Mouse (Mus musculus) C2C12 (cell line): ENCODE measurements around the gene Stk31. TPM values are rescaled to one million over a fixed set of nuclear protein-coding genes. Genes with fewer than 3 reads are reported as not detected.
"Not testable (repeated sequence)": the region's sequence is repeated elsewhere in the genome, so short reads cannot be mapped to it uniquely, and the experiment has no call there.

Source experiments
- H3K27me3 ChIP-seq: one replicate; pipeline ENCODE4 v1.6.1; 2011; ENCODE audit not compliant: control insufficient read depth, insufficient read depth, insufficient read length
- H3K36me3 ChIP-seq: one replicate; pipeline ENCODE4 v1.6.1; 2011; ENCODE audit not compliant: control insufficient read depth, insufficient read depth
- H3K4me3 ChIP-seq: one replicate; pipeline ENCODE4 v1.5.1; 2011; ENCODE audit warnings: mild to moderate bottlenecking, control low read depth; ENCODE audit not compliant: poor library complexity, insufficient read depth, severe bottlenecking
- H3K79me2 ChIP-seq: one replicate; pipeline ENCODE4 v1.6.1; 2011; ENCODE audit not compliant: control insufficient read depth, insufficient read depth
- H3K79me3 ChIP-seq: one replicate; pipeline ENCODE4 v1.6.1; 2011; ENCODE audit warnings: low read depth, control low read depth
- H3ac ChIP-seq: one replicate; pipeline ENCODE3; 2011; ENCODE audit warnings: low read depth; ENCODE audit not compliant: control insufficient read depth, insufficient read length
- CEBPB ChIP-seq: IDR thresholded peaks from one replicate; pipeline ENCODE4 v1.6.1; 2011; ENCODE audit warnings: low read depth, mild to moderate bottlenecking, control low read depth, moderate library complexity
- CTCF ChIP-seq: IDR thresholded peaks from one replicate; pipeline ENCODE4 v1.5.1; 2011; ENCODE audit not compliant: control insufficient read depth, insufficient read depth, insufficient read length
- FOSL1 ChIP-seq: IDR thresholded peaks from one replicate; pipeline ENCODE4 v1.8.0; 2011; ENCODE audit warnings: mild to moderate bottlenecking, low read length; ENCODE audit not compliant: poor library complexity, insufficient read depth, severe bottlenecking
- MAX ChIP-seq: IDR thresholded peaks from one replicate; pipeline ENCODE4 v1.6.1; 2011; ENCODE audit warnings: mild to moderate bottlenecking, control low read depth
- MYOD1 ChIP-seq: IDR thresholded peaks from one replicate; pipeline ENCODE4 v1.6.1; 2011; ENCODE audit warnings: low read depth; ENCODE audit not compliant: control insufficient read depth, insufficient read length
- MYOG ChIP-seq: IDR thresholded peaks from one replicate; pipeline ENCODE4 v1.6.1; 2011; ENCODE audit not compliant: control insufficient read depth, insufficient read length; ENCODE audit errors: extremely low read depth
- USF1 ChIP-seq: IDR thresholded peaks from one replicate; pipeline ENCODE4 v1.6.1; 2011; ENCODE audit warnings: low read depth, mild to moderate bottlenecking, control low read depth, moderate library complexity
- polyA plus RNA-seq: library from polyadenylated mRNA; unstranded; fragments of >200 nt; fragmentation: generic; extraction: Trizol; gene quantifications from one replicate; pipeline ENCODE4 v1.2.1, GENCODE M21; 2012; ENCODE audit warnings: missing spikeins

The Stk31 gene
- polyA plus RNA-seq, 1 experiment, result not detected

DNA sequence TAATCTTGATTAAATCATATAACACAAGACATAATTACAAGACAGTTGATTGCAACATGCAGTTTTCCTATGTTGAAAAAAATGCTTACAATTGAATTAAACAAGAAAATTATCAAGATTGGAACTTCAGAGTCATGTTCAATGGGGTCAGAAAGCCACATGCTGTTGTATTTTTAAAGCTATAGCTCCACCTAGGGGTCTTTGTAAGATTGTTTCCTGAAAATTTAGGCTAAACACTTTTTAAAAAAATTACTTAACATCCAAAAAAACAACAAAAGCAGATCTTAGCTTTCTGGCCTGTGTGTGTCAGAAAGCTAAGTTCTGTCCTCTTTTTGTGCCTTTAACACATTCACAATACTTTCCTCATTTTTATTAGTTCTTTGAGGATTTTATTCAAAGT lies 3.0 kb downstream of the Stk31 start:
- TF ChIP-seq FOSL1 (no peak), CEBPB (no peak), MYOD1 (no peak), CTCF (no peak), USF1 (no peak), MYOG (no peak), MAX (no peak)
- Histone ChIP-seq H3K36me3 (no peaks in the 10 kb centered on the region), H3K4me3 (no peak overlapping the region), H3K79me2 (no peaks in the 10 kb centered on the region), H3ac (no peak overlapping the region), H3K79me3 (no peaks in the 10 kb centered on the region), H3K27me3 (no peaks in the 10 kb centered on the region)

GRCm38 (mm10) chr6:49410830-49411229 lies 15.4 kb downstream of the Stk31 start:
- Histone ChIP-seq H3K79me3 (no peaks in the 10 kb centered on the region), H3K4me3 (no peak overlapping the region), H3K36me3 (no peaks in the 10 kb centered on the region), H3ac (no peak overlapping the region), H3K79me2 (no peaks in the 10 kb centered on the region), H3K27me3 (peaks cover 3% of the 10 kb centered on the region)
- TF ChIP-seq MYOG (no peak), USF1 (no peak), CEBPB (no peak)

- H3K27me3 ChIP-seq, H3K79me2 ChIP-seq, H3K36me3 ChIP-seq, H3K4me3 ChIP-seq, H3ac ChIP-seq, H3K79me3 ChIP-seq: not testable (repeated sequence)
Measured at GRCm38 (mm10) chr6:49412967-49413366, 17.6 kb downstream of the Stk31 start.

- no peaks in the 10 kb centered on the region for H3K79me3 ChIP-seq
- no peaks in the 10 kb centered on the region for H3K79me2 ChIP-seq
- peaks cover 3% of the 10 kb centered on the region for H3K27me3 ChIP-seq
- no peaks in the 10 kb centered on the region for H3K36me3 ChIP-seq
- TF ChIP-seq CEBPB, result no peak
- TF ChIP-seq USF1, result no peak
- no peak for TF ChIP-seq CTCF
- no peak for TF ChIP-seq MYOG
- no peak for TF ChIP-seq MYOD1
- no peak for TF ChIP-seq FOSL1
- no peak for TF ChIP-seq MAX
- H3ac ChIP-seq, result no peak overlapping the region
- no peak overlapping the region for H3K4me3 ChIP-seq
Measured at GRCm38 (mm10) chr6:49415971-49416370, 20.6 kb downstream of the Stk31 start.

DNA sequence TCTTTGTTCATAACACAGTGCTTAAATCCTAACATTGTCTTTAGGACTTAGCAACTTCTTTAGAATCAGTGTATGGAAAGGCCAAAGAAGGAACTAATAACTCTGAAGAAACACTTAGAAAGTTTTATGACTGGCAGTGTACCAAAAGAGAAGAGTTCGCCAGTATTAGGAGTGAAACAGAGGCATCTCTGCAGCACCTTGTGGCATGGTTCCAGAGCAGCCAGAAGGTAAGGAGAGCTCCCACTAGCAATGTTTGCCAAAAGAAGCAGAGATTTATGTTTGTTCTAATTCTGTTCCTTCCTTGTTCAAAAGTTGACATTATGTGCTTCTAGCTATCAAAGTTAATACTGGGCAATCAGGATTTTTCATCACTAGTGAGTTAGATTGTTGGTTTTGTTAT lies 41.9 kb downstream of the Stk31 start:
- Histone ChIP-seq H3K27me3 (no peaks in the 10 kb centered on the region), H3K36me3 (no peaks in the 10 kb centered on the region), H3K79me2 (no peaks in the 10 kb centered on the region), H3ac (no peak overlapping the region), H3K79me3 (no peaks in the 10 kb centered on the region), H3K4me3 (no peak overlapping the region)
- TF ChIP-seq CTCF (no peak), MYOG (no peak), MAX (no peak), FOSL1 (no peak), MYOD1 (no peak), CEBPB (no peak), USF1 (no peak)

GRCm38 (mm10) chr6:49458112-49458511 lies 62.7 kb downstream of the Stk31 start:
- no peak overlapping the region for H3K4me3 ChIP-seq
- H3K79me2 ChIP-seq, result no peaks in the 10 kb centered on the region
- no peaks in the 10 kb centered on the region for H3K36me3 ChIP-seq
- no peaks in the 10 kb centered on the region for H3K27me3 ChIP-seq
- H3ac ChIP-seq, result no peak overlapping the region
- H3K79me3 ChIP-seq, result no peaks in the 10 kb centered on the region
- no peak for TF ChIP-seq MYOG
- TF ChIP-seq USF1, result no peak
- TF ChIP-seq CEBPB, result no peak
- TF ChIP-seq MYOD1, result no peak
- TF ChIP-seq MAX, result no peak
- TF ChIP-seq FOSL1, result no peak
- no peak for TF ChIP-seq CTCF
